Mouse (Mus musculus): ENCODE results near the gene Cdh1. TPM values are rescaled to one million over a fixed set of nuclear protein-coding genes. Genes with fewer than 3 reads are reported as not detected.

Gene Cdh1
- polyA plus RNA-seq, 1 experiment from 2014 or later = 9.0 TPM

DNA sequence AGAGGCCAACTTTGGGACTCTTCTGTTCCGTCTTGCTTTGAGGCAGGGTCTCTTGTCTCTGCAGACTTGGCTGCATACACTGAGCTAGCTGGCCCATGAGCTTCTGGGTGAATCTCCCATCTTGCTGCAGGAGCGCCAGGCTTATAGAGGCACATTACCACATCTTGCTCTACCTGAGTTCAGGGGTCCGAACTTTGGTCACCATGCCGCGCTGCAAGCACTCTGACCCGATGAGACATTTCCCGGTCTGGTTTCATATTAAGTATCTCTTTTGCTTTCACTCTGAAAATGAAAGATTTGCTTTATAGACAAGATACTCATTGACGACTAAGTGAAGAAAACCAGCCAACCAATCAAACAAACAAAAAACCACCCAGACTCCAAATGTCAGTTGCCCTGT lies 45.3 kb downstream of the Cdh1 start:
- H3K27me3 ChIP-seq (ENCODE audit: insufficient read depth, poor library complexity, severe bottlenecking) = no peaks in the 10 kb centered on the region
- no peak overlapping the region for H3K27ac ChIP-seq
- H3K4me1 ChIP-seq (replicated peaks) = no peaks in the 10 kb centered on the region
- WGBS = 94% methylated on average over 8 of the region's 8 CpGs
- no peak for DNase-seq (ENCODE audit: low spot score)
- no peak overlapping the region for H3K4me3 ChIP-seq
- no peaks in the 10 kb centered on the region for H3K36me3 ChIP-seq
- H3K9me3 ChIP-seq = no peaks in the 10 kb centered on the region

DNA sequence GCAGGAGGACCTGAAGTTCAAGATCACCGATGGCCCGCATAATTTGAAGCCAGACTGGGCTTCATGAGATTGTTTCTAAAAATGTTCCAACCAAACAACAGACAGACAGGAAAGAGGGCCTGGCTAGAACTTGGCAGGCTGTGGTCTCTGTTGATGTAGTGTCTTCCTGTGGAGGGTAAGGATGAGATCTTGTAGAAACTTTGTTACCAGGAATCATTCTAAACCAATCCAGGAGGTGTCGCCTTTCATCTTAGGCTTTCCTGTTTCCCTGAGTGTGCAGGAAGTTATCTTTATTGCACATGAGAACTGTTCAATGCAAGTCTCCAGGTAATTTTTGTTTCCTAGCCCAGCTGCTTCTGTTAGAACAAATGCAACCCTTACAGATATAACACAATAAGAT lies 48.8 kb downstream of the Cdh1 start:
- no peaks in the 10 kb centered on the region for H3K27me3 ChIP-seq (ENCODE audit: insufficient read depth, poor library complexity, severe bottlenecking)
- H3K9me3 ChIP-seq = no peaks in the 10 kb centered on the region
- WGBS = 89% methylated on average over 3 of the region's 3 CpGs
- no peaks in the 10 kb centered on the region for H3K4me1 ChIP-seq (replicated peaks)
- no peaks in the 10 kb centered on the region for H3K36me3 ChIP-seq
- no peak overlapping the region for H3K4me3 ChIP-seq
- DNase-seq (ENCODE audit: low spot score) = no peak
- no peak overlapping the region for H3K27ac ChIP-seq

DNA sequence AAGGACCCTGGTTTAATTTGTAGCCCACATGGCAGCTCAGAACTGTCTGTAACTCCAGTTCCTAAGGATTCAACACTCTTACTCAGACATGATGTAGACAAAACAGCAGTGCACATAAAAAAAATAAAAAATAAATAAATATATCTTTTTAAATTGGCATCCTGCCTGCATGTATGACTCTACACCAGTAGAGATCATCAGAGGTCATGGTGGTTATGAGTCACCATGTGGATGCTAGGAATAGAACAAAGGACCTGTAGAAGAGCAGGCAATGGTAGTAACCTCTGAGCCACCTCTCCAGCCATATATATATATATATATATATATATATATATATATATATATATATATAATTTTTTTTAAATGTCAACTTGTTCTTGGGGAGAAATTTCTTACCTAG lies 52.9 kb downstream of the Cdh1 start:
- Histone ChIP-seq H3K9me3 (no peaks in the 10 kb centered on the region), H3K4me1 (replicated peaks) (no peaks in the 10 kb centered on the region), H3K4me3 (no peak overlapping the region), H3K27me3 (ENCODE audit: insufficient read depth, poor library complexity, severe bottlenecking) (no peaks in the 10 kb centered on the region), H3K36me3 (no peaks in the 10 kb centered on the region), H3K27ac (no peak overlapping the region)
- DNase-seq (ENCODE audit: low spot score) = no peak

DNA sequence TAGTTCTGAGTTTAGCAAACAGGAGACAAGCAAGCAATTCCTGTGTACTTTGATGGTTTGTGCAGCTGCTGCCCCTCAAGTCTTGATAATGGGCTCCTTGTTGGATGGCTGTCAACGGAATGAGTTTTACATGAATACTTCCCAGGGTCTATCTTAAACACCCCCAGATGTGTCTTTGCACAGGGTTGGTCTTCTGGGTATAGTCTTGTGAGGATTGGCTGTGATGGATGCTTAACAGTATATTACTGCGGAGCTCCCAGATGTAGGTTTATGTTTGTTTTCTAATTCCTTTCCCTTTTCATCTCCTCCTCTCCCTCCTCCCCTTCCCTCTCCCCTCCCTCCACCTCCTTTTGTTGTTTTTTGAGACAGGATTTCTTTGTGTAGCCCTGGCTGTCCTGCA lies 69.6 kb downstream of the Cdh1 start:
- DNase-seq (ENCODE audit: low spot score) = no peak
- H3K36me3 ChIP-seq = no peaks in the 10 kb centered on the region
- 67% methylated on average over 2 of the region's 2 CpGs for WGBS
- H3K4me3 ChIP-seq = no peak overlapping the region
- H3K4me1 ChIP-seq (replicated peaks) = 0 out of 2 replicates have a peak, but pooled peaks cover 4% of the 10 kb centered on the region
- H3K27ac ChIP-seq = no peak overlapping the region
- H3K27me3 ChIP-seq (ENCODE audit: insufficient read depth, poor library complexity, severe bottlenecking) = no peaks in the 10 kb centered on the region
- no peaks in the 10 kb centered on the region for H3K9me3 ChIP-seq

DNA sequence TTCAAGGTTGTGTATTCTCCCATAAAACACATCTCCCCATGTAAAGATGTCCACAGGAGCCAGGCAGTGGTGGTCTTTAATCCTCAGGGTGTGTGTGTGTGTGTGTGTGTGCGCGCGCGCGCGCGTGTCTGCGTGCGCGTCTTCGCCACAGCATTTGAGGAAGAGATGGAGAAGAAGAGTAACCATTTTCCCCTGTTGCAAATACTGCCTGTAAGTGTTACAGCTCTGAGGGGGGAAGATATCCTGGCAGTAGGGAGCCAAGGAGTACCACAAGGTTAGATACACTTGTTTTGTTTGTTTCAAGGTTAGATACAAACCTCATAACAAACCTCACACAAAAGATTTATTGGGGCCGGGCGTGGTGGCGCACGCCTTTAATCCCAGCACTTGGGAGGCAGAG lies 71.2 kb downstream of the Cdh1 start:
- Histone ChIP-seq H3K4me1 (replicated peaks) (0 out of 2 replicates have a peak, but pooled peaks cover 4% of the 10 kb centered on the region), H3K27ac (no peak overlapping the region), H3K4me3 (no peak overlapping the region), H3K9me3 (no peaks in the 10 kb centered on the region), H3K27me3 (ENCODE audit: insufficient read depth, poor library complexity, severe bottlenecking) (no peaks in the 10 kb centered on the region), H3K36me3 (no peaks in the 10 kb centered on the region)
- WGBS = 98% methylated on average over 15 of the region's 15 CpGs
- no peak for DNase-seq (ENCODE audit: low spot score)

DNA sequence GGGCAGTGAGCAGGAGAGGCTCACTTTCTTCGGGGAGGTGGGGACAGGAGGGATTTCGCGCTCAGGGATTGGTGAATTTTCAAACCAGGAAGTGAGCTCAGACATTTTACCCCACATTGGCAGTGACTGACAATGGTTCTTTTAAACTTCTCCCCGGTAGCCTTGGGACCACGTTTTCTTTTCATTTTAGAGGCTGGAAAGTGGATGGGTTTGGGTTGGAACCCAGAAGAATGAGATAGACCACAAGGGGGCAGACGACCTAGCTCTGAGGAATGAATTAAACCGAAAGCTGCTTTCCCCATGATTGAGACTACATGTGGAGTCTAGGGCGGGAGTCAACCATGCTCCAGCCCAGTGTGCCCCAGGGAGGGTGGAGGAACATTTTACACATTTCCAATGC lies 71.7 kb downstream of the Cdh1 start:
- Histone ChIP-seq H3K27ac (no peak overlapping the region), H3K4me1 (replicated peaks) (0 out of 2 replicates have a peak, but pooled peaks cover 4% of the 10 kb centered on the region), H3K4me3 (no peak overlapping the region), H3K27me3 (ENCODE audit: insufficient read depth, poor library complexity, severe bottlenecking) (no peaks in the 10 kb centered on the region), H3K36me3 (no peaks in the 10 kb centered on the region), H3K9me3 (no peaks in the 10 kb centered on the region)
- no peak for DNase-seq (ENCODE audit: low spot score)
- 78% methylated on average over 8 of the region's 8 CpGs for WGBS

DNA sequence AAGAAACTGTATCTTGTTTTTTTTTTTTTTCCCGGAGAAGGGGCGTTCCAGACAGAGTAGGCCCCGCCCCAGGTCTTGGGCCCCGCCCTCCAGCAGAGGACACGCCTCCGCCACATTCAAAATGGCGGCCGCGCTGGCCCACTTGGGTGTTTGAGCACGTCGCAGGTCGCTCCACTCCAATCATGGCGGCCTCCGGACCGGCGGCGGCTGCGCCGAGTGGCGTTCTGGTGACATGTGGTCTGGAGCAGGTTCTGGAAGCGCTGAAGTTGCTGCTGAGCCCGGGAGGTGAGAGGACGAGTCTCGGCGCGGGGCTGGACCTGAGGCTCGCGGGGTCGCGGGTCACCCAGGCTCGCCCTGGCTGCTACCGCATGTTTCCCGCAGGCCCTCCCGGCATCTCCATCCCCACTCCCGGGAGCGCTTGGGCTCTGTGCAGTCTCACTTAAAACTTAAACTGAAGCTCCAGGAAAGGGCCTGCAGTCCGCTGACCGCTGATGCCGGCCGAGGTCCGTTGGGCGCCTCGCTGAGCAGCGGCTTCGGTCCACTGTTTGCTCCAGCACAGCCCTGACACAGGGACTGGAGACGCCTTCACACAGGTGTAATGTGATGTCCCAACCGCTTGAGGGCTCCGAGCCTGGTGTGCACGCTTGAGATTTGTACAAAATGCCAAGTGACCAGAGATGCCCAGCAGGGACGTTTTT lies 80.0 kb downstream of the Cdh1 start, which contains the start of gene Tango6:
Tango6 (plus strand) TSS at position 98 of the 698 bp plus-strand sequence.
- Histone ChIP-seq H3K27ac (peak within 1 kb of the TSS; percentile 98), H3K4me3 (peak within 1 kb of the TSS; percentile 86), H3K27me3 (ENCODE audit: insufficient read depth, poor library complexity, severe bottlenecking) (no peaks in the 10 kb centered on the region), H3K36me3 (no peaks in the 10 kb centered on the region), H3K4me1 (replicated peaks) (peaks cover 16% of the 10 kb centered on the region), H3K9me3 (no peaks in the 10 kb centered on the region)
- peak; percentile 93 for DNase-seq (ENCODE audit: low spot score)
- under 1% methylated on average over 50 of the region's 50 CpGs for WGBS

DNA sequence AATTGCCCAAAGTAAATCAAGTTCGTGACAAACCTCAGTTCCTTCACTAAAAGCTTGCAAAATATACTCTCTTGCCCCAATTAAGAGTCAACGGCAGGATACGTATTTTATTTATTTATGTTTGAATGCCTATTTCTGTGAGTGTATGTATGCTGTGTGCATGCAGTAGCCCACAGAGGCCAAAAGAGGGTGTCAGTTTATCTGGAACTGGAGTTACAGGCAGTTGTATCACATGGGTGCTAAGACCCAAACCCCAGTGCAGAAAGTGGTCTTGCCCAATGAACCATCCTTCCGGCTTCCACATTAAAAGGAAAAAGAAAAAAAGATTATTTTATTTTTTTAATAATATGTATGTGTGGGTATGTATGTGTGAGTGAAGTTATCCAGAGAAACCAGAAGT lies 81.2 kb downstream of the Cdh1 start:
- Histone ChIP-seq H3K27ac (no peak overlapping the region), H3K4me1 (replicated peaks) (peaks cover 16% of the 10 kb centered on the region), H3K4me3 (no peak overlapping the region), H3K36me3 (peaks cover 7% of the 10 kb centered on the region; the same call in 1 of the 2 replicates), H3K9me3 (no peaks in the 10 kb centered on the region), H3K27me3 (ENCODE audit: insufficient read depth, poor library complexity, severe bottlenecking) (no peaks in the 10 kb centered on the region)
- DNase-seq (ENCODE audit: low spot score) = no peak
- WGBS = 95% methylated on average over 4 of the region's 4 CpGs

DNA sequence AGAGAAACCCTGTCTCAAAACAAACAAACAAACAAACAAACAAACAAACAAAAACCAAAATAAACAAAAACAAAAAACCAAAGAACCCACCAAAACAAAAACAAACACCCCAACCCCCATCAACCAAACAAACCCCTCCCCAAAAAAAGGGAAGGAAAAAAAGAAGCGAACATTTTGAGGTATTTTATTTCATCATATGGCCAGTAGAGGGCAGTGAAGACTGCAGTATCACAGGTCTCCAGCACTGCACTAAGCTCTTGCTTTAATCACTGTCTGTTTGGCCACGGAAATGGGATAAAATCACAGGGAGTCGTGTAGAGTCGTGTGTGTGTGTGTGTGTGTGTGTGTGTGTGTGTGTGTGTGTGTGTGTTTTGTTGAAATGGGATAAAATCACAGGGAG lies 84.3 kb downstream of the Cdh1 start:
- H3K9me3 ChIP-seq = no peaks in the 10 kb centered on the region
- peaks cover 33% of the 10 kb centered on the region for H3K36me3 ChIP-seq
- no peak overlapping the region for H3K4me3 ChIP-seq
- H3K4me1 ChIP-seq (replicated peaks) = peaks cover 16% of the 10 kb centered on the region
- WGBS = 31% methylated on average over 4 of the region's 4 CpGs
- no peak for DNase-seq (ENCODE audit: low spot score)
- no peak overlapping the region for H3K27ac ChIP-seq
- no peaks in the 10 kb centered on the region for H3K27me3 ChIP-seq (ENCODE audit: insufficient read depth, poor library complexity, severe bottlenecking)

DNA sequence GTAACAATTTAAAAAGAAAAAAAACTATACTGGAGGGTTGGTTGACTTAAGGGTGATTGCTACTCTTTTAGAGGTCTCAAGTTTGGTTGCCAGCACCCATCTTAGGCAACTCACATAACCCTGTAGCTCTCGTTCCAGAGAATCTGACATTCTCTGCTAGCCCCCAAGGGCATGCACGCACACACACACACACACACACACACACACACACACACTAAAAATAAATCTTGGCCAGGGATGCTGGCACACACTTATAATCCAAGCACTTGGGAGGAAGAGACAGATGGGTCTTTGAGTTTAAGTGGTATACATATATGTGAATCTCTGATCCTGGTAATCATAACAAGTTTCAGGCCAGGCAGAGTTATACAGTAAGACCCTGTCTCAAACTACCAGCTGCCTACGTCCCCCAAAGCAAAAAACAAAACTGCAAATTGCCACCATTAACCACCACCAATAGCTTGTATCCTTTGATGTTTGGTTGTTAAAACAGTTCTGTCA lies 94.6 kb downstream of the Cdh1 start:
- no peak for DNase-seq (ENCODE audit: low spot score)
- WGBS = 90% methylated on average over 3 of the region's 3 CpGs
- Histone ChIP-seq H3K36me3 (peaks cover 82% of the 10 kb centered on the region), H3K4me3 (no peak overlapping the region), H3K27me3 (ENCODE audit: insufficient read depth, poor library complexity, severe bottlenecking) (no peaks in the 10 kb centered on the region), H3K27ac (no peak overlapping the region), H3K4me1 (replicated peaks) (no peaks in the 10 kb centered on the region), H3K9me3 (no peaks in the 10 kb centered on the region)

DNA sequence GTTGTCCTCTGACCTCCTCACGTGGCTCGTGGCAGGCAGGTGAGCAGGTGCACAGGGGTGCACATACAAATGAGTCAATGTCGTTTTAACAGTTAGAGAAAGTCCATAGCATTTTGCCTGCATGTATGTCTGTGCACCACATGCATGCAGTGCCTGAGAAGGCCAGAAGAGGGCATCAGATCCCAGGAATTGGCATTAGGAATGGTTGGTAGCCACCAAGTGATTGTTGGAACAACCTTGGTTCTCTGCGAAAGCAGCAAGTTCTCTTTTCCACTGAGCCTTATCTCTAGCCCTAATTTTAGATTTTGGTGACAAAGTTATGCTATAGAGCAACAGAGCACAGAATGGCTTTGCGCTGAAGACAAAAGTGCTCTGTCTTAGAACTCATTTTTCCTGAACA lies 96.4 kb downstream of the Cdh1 start:
- H3K27ac ChIP-seq = no peak overlapping the region
- WGBS = 75% methylated on average over 5 of the region's 5 CpGs
- no peaks in the 10 kb centered on the region for H3K27me3 ChIP-seq (ENCODE audit: insufficient read depth, poor library complexity, severe bottlenecking)
- H3K9me3 ChIP-seq = no peaks in the 10 kb centered on the region
- no peaks in the 10 kb centered on the region for H3K4me1 ChIP-seq (replicated peaks)
- H3K36me3 ChIP-seq = peaks cover 79% of the 10 kb centered on the region
- no peak overlapping the region for H3K4me3 ChIP-seq
- DNase-seq (ENCODE audit: low spot score) = peak; percentile 68

DNA sequence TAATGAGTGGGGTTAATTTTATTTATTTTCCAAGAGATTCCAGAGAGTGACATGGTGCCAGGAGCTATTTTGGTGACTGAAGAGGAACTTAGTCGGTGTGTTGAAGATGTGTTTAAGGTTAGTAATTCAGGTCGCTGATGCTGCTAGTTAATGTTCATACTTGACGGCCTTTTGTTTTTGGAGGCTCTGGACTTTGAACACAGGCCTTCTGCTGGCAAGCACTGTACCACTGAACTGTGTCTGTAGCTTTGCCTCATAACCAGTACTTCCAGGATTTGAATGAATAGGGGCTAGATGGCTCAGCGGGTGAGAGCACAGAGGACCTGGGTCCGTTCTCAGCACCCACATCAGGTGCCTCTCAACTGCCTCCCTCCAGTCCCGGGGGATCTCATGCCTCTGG lies 97.0 kb downstream of the Cdh1 start:
- H3K9me3 ChIP-seq = no peaks in the 10 kb centered on the region
- no peak overlapping the region for H3K4me3 ChIP-seq
- H3K27ac ChIP-seq = no peak overlapping the region
- H3K36me3 ChIP-seq = peaks cover 81% of the 10 kb centered on the region
- DNase-seq (ENCODE audit: low spot score) = no peak
- H3K4me1 ChIP-seq (replicated peaks) = no peaks in the 10 kb centered on the region
- 95% methylated on average over 6 of the region's 6 CpGs for WGBS
- no peaks in the 10 kb centered on the region for H3K27me3 ChIP-seq (ENCODE audit: insufficient read depth, poor library complexity, severe bottlenecking)

DNA sequence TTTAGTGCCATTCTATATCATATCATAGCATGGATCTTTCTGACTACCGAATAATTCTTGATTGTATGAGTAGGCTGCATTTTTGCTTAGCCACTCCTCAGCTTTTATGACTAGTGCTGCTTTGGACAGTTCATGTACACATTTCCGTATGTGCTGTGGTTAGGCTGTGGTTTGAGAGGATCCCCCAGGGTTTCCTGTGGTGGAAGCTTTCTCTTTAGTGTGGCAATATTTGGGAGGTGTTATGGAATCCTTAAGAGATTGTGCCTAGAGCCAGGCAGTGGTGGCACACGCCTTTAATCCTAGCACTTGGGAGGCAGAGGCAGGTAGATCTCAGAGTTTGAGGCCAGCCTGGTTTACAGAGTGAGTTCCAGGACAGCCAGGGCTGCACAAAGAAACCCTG lies 98.2 kb downstream of the Cdh1 start:
- no peak overlapping the region for H3K4me3 ChIP-seq
- no peak overlapping the region for H3K27ac ChIP-seq
- no peaks in the 10 kb centered on the region for H3K27me3 ChIP-seq (ENCODE audit: insufficient read depth, poor library complexity, severe bottlenecking)
- WGBS = 87% methylated on average over 3 of the region's 3 CpGs
- H3K36me3 ChIP-seq = peaks cover 79% of the 10 kb centered on the region
- DNase-seq (ENCODE audit: low spot score) = no peak
- no peaks in the 10 kb centered on the region for H3K4me1 ChIP-seq (replicated peaks)
- no peaks in the 10 kb centered on the region for H3K9me3 ChIP-seq

Data from hindbrain, embryonic 10.5 days (tissue).